Mouse (Mus musculus) natural killer cell, adult 2 months (primary cell): ENCODE data around the gene AL607142.1.
A peak's percentile ranks its signal among the peaks of the same experiment; 100 is the strongest.

ENCODE experiments used
- DNase-seq, 2 experiments: peaks; one replicate each; pipeline ENCODE4 v3.0.0; 2022; ENCODE audit warnings: low spot score in 2 of 2

AL607142.1 gene

DNA sequence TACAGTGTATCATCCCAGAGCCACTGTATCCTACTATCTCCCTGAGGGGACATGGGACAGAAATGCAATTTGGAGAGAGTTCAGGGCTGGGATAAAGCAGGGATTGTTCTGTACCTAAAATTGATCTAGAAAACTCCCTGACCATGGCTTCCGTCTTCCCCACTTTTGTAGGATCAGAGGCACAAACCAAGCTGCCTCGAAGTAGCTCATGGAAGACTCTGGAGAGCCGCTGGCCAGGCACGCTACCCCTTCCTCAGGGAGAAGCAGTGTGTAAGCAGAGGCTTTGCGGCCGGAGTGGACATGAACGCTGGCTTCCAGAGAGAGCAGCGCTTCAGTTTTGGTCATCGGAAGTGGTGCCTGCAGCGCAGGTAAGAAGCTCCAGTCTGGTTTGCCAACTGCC, at the start of gene AL607142.1:
Gene AL607142.1 (plus strand): TSS at position 301 of the 400 bp plus-strand sequence.
- no peak for DNase-seq

- DNase-seq, result no peak
These were observed 46.4 kb upstream of the AL607142.1 start for GRCm38 (mm10) chr4:120018426-120018825.

- no peak for DNase-seq
These were observed 42.4 kb upstream of the AL607142.1 start for GRCm38 (mm10) chr4:120022392-120022791.

DNA sequence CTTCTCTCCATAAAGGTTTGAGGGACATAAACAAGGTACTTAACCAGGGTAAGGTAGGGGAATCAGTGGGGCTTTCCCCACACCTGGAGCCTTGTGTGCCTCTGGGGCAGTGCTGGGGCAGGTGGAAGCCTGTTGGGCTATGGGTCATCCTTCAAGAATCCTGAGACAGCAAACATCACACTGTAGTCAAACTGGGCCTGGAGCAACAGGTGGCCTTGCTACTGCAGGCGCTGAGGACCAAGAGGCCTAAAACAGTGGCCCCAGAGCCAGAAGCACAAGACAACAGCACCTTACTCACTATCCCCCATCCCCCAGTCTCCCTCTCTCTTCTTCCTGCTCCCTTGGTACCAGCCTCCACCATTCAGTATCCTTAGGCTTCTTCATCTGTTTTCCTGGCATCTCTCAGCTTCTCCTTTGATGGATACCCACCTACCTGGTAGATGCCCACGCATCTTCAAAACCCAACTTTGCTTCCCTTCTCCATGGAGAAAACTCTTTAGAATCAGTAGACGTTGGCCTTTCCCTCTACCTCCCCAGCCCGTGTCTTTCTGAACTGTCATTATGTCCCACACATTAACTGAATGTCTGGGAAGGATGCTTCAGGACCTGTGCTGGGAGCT, 41.5 kb upstream of the AL607142.1 start:
- no peak for DNase-seq

- no peak for DNase-seq
These were observed 40.7 kb upstream of the AL607142.1 start for GRCm38 (mm10) chr4:120024071-120024470.

DNA sequence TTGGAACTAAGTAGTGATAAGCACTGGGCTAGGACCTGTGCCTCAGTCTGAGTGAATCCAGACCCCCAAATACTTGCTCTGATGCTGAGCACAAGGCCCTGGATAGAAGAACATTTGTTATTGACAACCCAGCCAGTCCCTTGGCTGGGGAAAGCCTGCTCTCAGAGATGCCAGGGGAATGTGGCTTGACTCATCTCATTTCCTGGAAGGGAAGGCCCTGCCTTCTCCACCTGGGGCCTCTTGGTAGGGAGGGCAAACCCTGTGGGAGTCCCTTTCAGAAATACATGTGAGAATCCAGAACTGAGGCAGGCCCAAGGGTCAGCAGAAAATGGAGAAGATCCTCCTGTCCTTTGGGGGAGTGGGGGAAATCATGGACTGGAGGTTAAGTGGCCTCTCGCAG, 37.1 kb upstream of the AL607142.1 start:
- no peak for DNase-seq

- no peak for DNase-seq
These were observed 34.9 kb upstream of the AL607142.1 start for GRCm38 (mm10) chr4:120029937-120030336.

DNA sequence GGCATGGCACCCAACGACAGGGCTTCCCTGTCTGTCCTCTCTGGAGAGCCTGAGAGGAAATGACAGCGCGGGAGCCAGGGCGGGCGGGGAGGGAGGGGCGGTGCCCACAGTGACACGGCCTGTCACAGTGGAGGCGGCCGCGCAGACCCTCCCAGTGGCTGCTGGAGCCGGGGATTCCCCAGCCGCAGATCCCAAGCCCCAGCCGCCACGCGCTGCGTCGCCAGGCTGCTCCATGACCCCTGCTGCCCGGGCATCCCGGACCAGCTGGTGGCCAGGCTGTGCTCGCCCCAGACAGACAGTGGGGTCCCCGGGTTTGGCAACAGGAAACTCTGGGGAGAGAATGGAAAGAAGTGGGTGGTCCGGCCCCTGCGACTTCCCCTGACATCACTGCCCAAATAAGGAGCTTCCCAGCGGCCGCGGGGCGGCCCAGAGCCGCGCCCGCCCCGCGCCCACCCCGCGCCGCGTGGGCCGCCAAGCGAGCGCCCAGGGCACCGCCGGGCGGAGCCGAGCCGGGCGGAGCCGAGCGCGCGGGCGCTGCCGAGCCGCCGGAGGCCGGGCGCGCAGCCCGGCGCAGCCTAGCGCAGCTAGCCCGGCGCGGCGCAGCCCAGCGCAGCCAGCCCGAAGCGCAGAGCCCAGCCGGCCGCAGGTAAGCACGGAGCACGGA, 32.3 kb upstream of the AL607142.1 start:
- DNase-seq, result peak; percentile 17 to 37

DNA sequence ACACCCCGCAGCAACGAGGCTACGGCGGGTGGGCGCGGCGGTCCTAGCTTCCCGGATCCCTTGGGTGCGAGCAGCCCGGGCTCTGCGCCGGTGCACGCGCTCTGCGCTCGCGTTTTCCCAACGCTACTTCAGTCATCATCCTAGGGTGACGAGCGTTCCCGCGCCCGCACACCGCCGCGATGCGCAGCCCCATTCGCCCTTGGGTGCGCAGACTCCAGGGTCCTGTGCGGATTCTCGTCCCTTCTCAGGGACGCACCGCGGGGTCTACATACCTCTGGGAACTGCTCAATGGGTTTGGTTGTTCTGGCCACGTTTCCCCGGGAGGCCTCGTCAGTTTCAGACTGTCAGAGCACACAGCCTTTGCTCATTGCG, 31.8 kb upstream of the AL607142.1 start:
- DNase-seq, result no peak

DNA sequence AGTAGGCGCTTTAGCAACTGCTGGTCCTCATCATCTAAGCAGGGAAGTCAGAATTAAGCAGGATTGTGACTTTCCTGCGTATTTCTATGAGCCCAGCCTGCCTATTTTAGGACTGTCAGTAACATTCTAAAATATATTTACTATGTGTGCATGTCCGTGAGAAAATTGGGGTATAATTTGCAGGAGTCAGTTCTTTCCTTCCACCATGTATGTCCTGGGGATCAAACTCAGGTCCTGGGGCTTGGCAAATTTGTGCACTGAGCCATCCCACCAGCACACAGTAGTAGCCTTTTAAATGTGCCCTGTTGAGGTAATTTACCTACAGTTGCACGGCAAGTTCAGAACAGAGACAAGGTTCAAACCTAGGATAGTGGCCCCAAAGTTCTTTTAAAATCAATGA, 28.5 kb upstream of the AL607142.1 start:
- no peak for DNase-seq

- DNase-seq, result no peak
These were observed 27.8 kb upstream of the AL607142.1 start for GRCm38 (mm10) chr4:120037007-120037406.

- DNase-seq, result no peak
These were observed 23.3 kb upstream of the AL607142.1 start for GRCm38 (mm10) chr4:120041520-120041919.

- DNase-seq, result no peak
These were observed 22.3 kb upstream of the AL607142.1 start for GRCm38 (mm10) chr4:120042480-120042879.

GRCm38 (mm10) chr4:120044612-120045011, 20.2 kb upstream of the AL607142.1 start:
- DNase-seq, result no peak

GRCm38 (mm10) chr4:120045131-120045537, 19.7 kb upstream of the AL607142.1 start:
- DNase-seq, result no peak

DNA sequence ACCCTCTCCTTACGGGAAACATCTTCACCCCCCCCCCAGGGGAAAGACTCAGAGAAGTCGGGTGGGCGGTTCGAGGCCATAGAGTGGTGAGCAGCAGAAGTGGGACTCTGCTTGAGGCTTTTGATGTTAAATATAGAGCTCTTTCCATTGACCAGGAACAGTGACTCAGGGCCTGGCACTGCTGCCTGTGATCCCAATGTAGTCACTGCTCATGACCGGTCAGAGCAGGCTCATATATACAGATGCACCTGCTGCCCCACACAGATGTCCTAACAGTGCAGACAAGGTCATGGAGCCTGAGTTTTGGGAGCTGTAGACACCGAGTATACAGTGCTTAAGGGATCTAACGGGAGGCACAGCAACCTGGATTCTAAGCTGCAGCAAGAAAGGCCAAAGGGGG, 18.9 kb upstream of the AL607142.1 start:
- DNase-seq, result no peak

GRCm38 (mm10) chr4:120047060-120047459, 17.7 kb upstream of the AL607142.1 start:
- no peak for DNase-seq

GRCm38 (mm10) chr4:120048274-120048673, 16.5 kb upstream of the AL607142.1 start:
- DNase-seq, result no peak

GRCm38 (mm10) chr4:120049857-120050256, 14.9 kb upstream of the AL607142.1 start:
- DNase-seq, result no peak

GRCm38 (mm10) chr4:120052481-120052880, 12.3 kb upstream of the AL607142.1 start:
- no peak for DNase-seq

- DNase-seq, result peak in 1 of 2 experiments; percentile 50
These were observed 11.5 kb upstream of the AL607142.1 start for GRCm38 (mm10) chr4:120053026-120054005.

- peak in 1 of 2 experiments; percentile 75 for DNase-seq
These were observed 10.7 kb upstream of the AL607142.1 start for GRCm38 (mm10) chr4:120054145-120054544.
